Mouse (Mus musculus) ZHBTc4 (cell line): ENCODE results near the gene Cps1.
A peak's percentile ranks its signal among the peaks of the same experiment; 100 is the strongest.

Source experiments
- DNase-seq: peaks from one replicate; pipeline ENCODE4 v3.0.0-alpha.2; 2011; ENCODE audit warnings: low read depth, low spot score

Cps1 gene

GRCm38 (mm10) chr1:67234861-67235260, 112.0 kb downstream of the Cps1 start:
- no peak for DNase-seq

- no peak for DNase-seq
Observed at GRCm38 (mm10) chr1:67235468-67236217, 112.8 kb downstream of the Cps1 start.

GRCm38 (mm10) chr1:67238446-67238845, 115.6 kb downstream of the Cps1 start:
- peak; percentile 44 for DNase-seq

GRCm38 (mm10) chr1:67238941-67239340, 116.1 kb downstream of the Cps1 start:
- no peak for DNase-seq

- no peak for DNase-seq
Observed at GRCm38 (mm10) chr1:67265222-67265621, 142.4 kb downstream of the Cps1 start.

GRCm38 (mm10) chr1:67267972-67268371, 145.1 kb downstream of the Cps1 start:
- DNase-seq: no peak

GRCm38 (mm10) chr1:67268450-67268849, 145.6 kb downstream of the Cps1 start:
- DNase-seq: no peak

GRCm38 (mm10) chr1:67276270-67276669, 153.4 kb downstream of the Cps1 start:
- DNase-seq: peak; percentile 23
